Mouse (Mus musculus) layer of hippocampus, adult 8-10 months (tissue): ENCODE measurements around the gene Thap8. TPM values are rescaled to one million over a fixed set of nuclear protein-coding genes. Genes with fewer than 3 reads are reported as not detected.

Experiments
- total RNA-seq, 4 experiments: library from RNA; stranded (reverse); gene quantifications; 2 replicates each; pipeline ENCODE4 v1.2.4; 2022

Thap8 gene
- total RNA-seq, 4 experiments from 2014 or later, result 0.41 to 0.77 TPM; not detected in 2

Other genes starting within 250 kb of the Thap8 start
- 10 to 100 TPM in 1 of 4 experiments, 1 to 10 TPM in 3; 8.5 to 10.3 (median 9.5) TPM for gene Zfp14, start 228.7 kb upstream of the Thap8 start, total RNA-seq
- 1 to 10 TPM; 4.3 to 7.1 (median 5.1) TPM for gene Zfp82, start 207.2 kb upstream of the Thap8 start, total RNA-seq
- gene Gm26920, start 189.7 kb upstream of the Thap8 start, total RNA-seq, result not detected
- 10 to 100 TPM in 1 of 4 experiments, 1 to 10 TPM in 3; 5.2 to 10.9 (median 8.0) TPM for gene Zfp566, start 189.6 kb upstream of the Thap8 start, total RNA-seq
- 10 to 100 TPM; 79.6 to 96.9 (median 89.4) TPM for gene Zfp260, start 185.3 kb upstream of the Thap8 start, total RNA-seq
- 10 to 100 TPM; 28.6 to 34.1 (median 31.2) TPM for gene Zfp382, start 158.2 kb upstream of the Thap8 start, total RNA-seq
- gene Zfp146, start 110.3 kb upstream of the Thap8 start, total RNA-seq, result 10 to 100 TPM; 49.0 to 54.7 (median 50.3) TPM
- gene Cox7a1, start 96.0 kb upstream of the Thap8 start, total RNA-seq, result 1 to 10 TPM; 4.4 to 6.9 (median 5.1) TPM
- gene Capns1, start 81.3 kb upstream of the Thap8 start, total RNA-seq, result 100 to 1,000 TPM; 196 to 240 (median 227) TPM
- gene Polr2i, start 48.1 kb upstream of the Thap8 start, total RNA-seq, result 10 to 100 TPM; 49.2 to 52.5 (median 49.3) TPM
- 100 to 1,000 TPM; 110 to 130 (median 118) TPM for gene Tbcb, start 47.8 kb upstream of the Thap8 start, total RNA-seq
- gene Ovol3, start 44.4 kb upstream of the Thap8 start, total RNA-seq, result not detected
- 1 to 10 TPM; 1.1 to 3.4 (median 2.4) TPM for gene Wdr62, start 325 bp downstream of the Thap8 start, total RNA-seq
- gene Clip3, start 11.6 kb downstream of the Thap8 start, total RNA-seq, result 100 to 1,000 TPM; 351 to 448 (median 412) TPM
- 10 to 100 TPM; 52.8 to 69.5 (median 65.3) TPM for gene Alkbh6, start 28.6 kb downstream of the Thap8 start, total RNA-seq
- gene Syne4, start 34.7 kb downstream of the Thap8 start, total RNA-seq, result 10 to 100 TPM in 3 of 4 experiments, 1 to 10 TPM in 1; 9.6 to 21.2 (median 15.0) TPM
- under 1 TPM; 0.53 to 0.82 (median 0.66) TPM for gene E130208F15Rik, start 41.6 kb downstream of the Thap8 start, total RNA-seq
- 1 to 10 TPM; 6.7 to 9.9 (median 8.4) TPM for gene Sdhaf1, start 43.8 kb downstream of the Thap8 start, total RNA-seq
- gene Lrfn3, start 82.7 kb downstream of the Thap8 start, total RNA-seq, result 10 to 100 TPM; 28.2 to 31.6 (median 29.2) TPM
- 100 to 1,000 TPM in 2 of 4 experiments, 10 to 100 TPM in 2; 24.9 to 572 (median 243) TPM for gene Tyrobp, start 133.7 kb downstream of the Thap8 start, total RNA-seq
- gene Hcst, start 139.8 kb downstream of the Thap8 start, total RNA-seq, result 1 to 10 TPM in 3 of 4 experiments, not detected in 1; 1.8 to 3.3 (median 2.3) TPM
- 1 to 10 TPM; 2.8 to 4.1 (median 3.2) TPM for gene Nfkbid, start 141.6 kb downstream of the Thap8 start, total RNA-seq
- 1,000 to 10,000 TPM; 1,209 to 1,263 (median 1,238) TPM for gene Aplp1, start 165.4 kb downstream of the Thap8 start, total RNA-seq
- 10 to 100 TPM in 3 of 4 experiments, 1 to 10 TPM in 1; 9.6 to 13.7 (median 11.2) TPM for gene Kirrel2, start 177.6 kb downstream of the Thap8 start, total RNA-seq
- 1 to 10 TPM; 1.5 to 1.9 (median 1.6) TPM for gene Nphs1, start 178.2 kb downstream of the Thap8 start, total RNA-seq
- under 1 TPM in 1 of 4 experiments, not detected in 3; 0.56 TPM for gene Prodh2, start 213.5 kb downstream of the Thap8 start, total RNA-seq